Mouse (Mus musculus) thymus, postnatal 36 days (tissue): ENCODE results near the gene Gstm5.
"Not testable (repeated sequence)": the region's sequence is repeated elsewhere in the genome, so short reads cannot be mapped to it uniquely, and the experiment has no call there.

Experiments
- DNase-seq, 2 experiments: peaks; one replicate each; pipeline ENCODE4 v3.0.0; 2022; ENCODE audit warnings: mixed read lengths in 2 of 2

Gene Gstm5

GRCm38 (mm10) chr3:107895720-107896569 lies at the start of gene Gstm5:
Gstm5 (plus strand) TSS chr3:107895821.
- DNase-seq = no peak

- no peak for DNase-seq
Measured at GRCm38 (mm10) chr3:107846175-107846574, 49.4 kb upstream of the Gstm5 start.

GRCm38 (mm10) chr3:107846835-107847234 lies 48.8 kb upstream of the Gstm5 start:
- no peak for DNase-seq

DNA sequence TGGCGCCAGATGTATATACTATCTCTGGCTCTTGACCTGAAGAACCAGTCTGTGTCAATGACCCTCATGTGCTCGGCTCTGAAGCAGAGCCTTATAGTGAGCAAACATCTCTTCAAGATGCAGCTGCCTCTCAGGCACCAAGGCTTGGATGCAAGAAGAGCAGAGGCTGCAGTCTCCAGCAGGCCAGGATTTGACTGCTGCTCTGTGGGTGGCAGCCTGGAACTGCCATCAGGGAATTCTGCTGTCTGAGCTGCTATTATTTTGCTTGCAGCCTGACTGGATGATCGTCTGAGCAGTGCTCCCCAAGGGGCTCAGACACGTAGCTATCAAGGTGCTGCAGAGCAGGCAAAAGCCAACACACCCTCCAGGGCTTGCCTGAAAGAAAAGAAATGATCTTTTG lies 47.5 kb upstream of the Gstm5 start:
- DNase-seq = no peak

DNA sequence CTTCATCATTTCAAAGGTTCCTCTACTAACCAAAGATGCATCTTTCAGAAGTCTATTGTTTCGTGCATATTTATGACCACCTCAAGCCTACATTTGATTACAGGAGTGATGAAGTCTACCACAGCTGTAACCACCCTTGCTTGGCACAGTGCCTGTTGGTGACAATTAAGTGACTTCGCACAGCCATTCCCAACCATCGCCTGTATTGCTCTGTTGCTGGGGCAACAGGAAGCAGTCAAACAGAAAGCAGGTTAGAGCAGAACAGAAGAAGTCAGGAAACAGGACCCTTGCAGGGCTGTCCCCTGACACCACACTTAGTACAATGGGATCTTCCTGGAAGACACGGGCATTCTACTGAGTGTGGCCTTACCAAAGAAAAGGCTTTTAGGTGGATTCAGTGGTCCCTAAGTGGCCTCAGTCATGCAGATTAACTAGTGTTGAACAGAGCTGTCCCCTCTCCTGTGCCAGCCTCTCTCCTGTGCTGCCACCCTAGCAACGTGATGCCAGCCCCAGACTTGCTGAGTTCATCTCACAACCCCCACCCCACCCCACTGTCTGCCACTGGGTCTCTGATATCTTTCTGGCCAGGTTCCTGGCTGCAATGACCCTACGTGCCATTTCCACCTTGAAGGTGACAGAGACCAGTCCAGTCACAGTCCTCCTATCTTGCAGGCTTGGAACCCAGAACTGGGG lies 46.5 kb upstream of the Gstm5 start:
- DNase-seq = no peak

GRCm38 (mm10) chr3:107849693-107850031 lies 46.0 kb upstream of the Gstm5 start:
- DNase-seq = no peak

DNA sequence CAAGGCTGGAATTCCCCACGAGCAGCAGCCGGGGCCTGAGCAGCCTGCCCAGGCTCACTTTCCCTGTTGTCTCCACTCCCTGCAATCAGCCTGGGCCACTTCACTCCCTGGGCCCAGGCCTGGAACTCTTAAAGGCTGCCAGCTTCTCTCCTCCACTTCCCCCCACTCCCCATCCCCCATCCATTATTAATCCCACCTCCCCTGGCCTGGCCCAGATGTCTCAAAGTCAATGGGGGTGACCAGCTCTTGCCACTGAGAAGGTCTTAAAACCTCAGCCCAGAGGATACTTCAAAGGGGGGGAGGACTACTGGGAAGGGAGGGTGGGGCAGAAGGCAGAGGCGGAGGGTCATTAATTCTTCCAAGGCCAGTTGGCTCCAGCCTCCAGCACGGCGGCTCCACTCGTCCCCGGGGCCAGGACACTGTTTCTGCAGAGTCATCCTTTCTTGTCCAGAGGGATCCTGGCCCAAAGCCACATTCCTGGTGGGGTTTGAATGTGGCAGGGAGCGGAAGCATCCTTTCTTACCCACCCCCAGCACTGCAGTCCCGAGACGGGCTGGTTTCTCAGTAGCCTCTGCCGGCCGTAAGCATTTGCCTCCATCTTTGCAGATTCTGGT lies 45.1 kb upstream of the Gstm5 start:
- no peak for DNase-seq

DNA sequence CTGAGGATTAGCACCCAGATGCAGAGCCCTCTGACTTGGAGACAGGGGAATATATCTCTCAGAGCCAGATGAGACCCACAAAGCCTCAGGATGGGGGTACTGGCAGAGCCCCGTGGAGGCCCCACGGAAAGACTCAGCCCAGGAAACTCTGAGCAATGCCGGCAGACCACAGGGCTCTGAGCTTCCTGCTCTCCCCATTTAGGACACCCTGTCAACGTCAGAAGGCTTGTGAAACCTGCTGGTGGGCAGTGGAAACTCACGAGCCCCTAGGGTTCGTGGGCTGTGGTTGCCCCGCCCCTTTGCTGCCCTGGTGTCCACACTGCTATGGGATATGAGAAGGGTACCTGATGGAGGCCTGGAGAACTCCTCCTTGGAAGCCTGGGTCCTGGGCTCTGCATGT lies 42.8 kb upstream of the Gstm5 start:
- DNase-seq = no peak

GRCm38 (mm10) chr3:107853232-107854181 lies 42.1 kb upstream of the Gstm5 start:
- no peak for DNase-seq

- DNase-seq = no peak
Measured at GRCm38 (mm10) chr3:107855368-107855767, 40.3 kb upstream of the Gstm5 start.

DNA sequence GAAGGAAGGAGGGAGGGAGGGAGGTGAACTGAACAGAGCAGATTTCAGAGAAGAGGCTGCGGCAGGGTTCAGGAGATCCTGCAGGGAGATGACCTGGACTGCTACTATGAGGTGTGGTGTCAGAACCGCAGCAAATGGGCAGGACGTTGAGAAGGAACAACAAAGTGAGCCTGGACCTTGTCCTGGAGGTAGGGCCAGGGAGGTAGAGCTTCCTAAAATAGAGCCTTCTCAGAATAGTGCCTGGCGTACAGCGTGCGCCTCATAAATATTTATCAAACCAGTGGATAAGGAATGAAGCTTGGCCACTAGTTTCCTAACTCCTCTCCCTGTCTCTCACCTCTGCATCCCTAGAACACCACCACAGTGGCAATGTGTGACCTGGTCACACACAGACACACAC lies 38.0 kb upstream of the Gstm5 start:
- no peak for DNase-seq

GRCm38 (mm10) chr3:107861483-107861882 lies 34.1 kb upstream of the Gstm5 start:
- DNase-seq = not testable (repeated sequence)

- DNase-seq = no peak
Measured at GRCm38 (mm10) chr3:107862471-107862870, 33.1 kb upstream of the Gstm5 start.

GRCm38 (mm10) chr3:107863471-107863870 lies 32.1 kb upstream of the Gstm5 start:
- no peak for DNase-seq

GRCm38 (mm10) chr3:107863898-107864603 lies 31.6 kb upstream of the Gstm5 start:
- DNase-seq = peak; percentile 68 to 76

DNA sequence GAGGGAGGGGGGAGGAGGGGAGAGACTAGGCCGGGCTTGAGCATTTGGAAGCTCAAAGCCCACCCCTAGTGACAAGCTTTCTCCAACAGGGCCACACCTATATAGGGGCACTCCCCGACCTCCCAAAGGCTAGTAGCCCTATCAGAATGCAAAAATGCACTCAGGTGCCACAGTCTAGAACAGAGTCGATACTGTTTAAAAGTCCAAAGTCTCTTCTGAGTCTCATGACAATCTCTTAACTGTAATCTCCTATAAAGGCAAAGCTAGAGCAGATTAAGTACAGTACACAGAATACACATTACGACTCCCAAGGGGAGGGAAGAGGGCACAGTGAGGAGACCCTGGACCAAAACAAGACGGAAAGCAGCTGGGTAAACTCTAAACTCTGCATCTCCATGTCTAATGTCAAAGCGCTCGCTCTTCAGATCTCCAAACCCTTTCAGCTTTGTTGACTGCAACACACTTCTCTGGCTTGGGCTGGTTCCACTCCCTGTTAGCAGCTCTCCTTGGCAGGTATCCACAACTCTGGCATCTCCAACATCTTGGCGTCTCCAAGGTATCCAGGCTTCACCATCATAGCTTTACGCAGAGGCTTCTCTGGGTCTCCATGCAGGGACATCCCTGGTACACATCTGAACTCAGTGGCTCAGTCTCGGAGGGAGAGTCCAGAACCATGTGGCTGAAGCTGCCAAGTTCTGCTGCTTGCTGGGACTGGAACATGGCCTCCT lies 30.1 kb upstream of the Gstm5 start:
- DNase-seq = no peak

DNA sequence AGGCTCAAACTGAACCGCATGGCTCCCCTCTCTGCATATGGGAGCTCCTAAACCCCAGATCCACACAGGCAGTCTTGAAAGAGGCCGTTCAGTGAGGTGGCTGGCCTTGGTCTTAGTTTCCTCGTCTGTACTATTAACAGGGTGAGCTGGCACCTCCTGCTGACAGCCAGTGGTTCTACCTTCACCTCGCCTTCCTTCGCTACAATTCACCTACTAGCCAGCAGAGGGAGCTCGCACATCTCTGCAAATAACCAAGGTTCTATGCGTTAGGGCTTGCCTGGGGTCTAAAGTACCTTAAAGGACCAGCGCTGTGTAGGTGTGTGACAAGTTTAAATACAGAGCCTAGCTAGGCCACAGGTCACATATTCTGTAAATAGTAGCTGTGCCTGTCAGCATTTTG lies 28.5 kb upstream of the Gstm5 start:
- peak; percentile 70 to 77 for DNase-seq

GRCm38 (mm10) chr3:107868452-107868851 lies 27.2 kb upstream of the Gstm5 start:
- DNase-seq = no peak

- no peak for DNase-seq
Measured at GRCm38 (mm10) chr3:107869097-107869496, 26.5 kb upstream of the Gstm5 start.

DNA sequence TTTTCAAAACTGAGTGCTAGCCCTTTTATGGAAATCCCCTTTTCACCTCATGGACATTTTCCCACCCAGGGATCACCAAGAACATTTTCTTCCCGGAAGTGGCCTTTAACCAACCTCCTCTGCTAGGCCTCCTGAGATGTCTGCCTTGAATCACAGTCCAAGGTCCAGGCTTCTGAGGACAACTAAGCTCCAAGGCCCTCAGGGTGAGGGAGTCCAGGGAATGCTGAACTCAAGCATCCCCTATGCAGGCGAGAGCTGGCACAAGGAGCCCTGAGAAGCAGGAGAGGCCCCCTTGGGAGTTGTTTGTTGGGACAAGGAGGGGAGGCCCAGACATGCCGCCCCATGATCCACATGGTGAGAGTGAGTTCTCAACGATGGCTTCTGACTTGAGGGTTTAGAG lies 25.7 kb upstream of the Gstm5 start:
- DNase-seq = no peak
